ENCODE assay signal across 13 mouse cellular contexts in genomic region chr12:113427339-113427738, GRCm38 (mm10).
DNase-seq lines count a peak whose midpoint lies in the region; ATAC-seq lines count a peak whose summit lies in the region.
"Had no signal": no experiment of that assay in that cellular context is flagged by ENCODE, and none has a peak within 500 bp of the region (broad histone marks: within the 10 kb centered on the region; RNA-seq: fewer than 3 reads in every experiment).

No protein-coding gene starts in this region.

- no peaks in the 10 kb centered on the region for H3K9me3 ChIP-seq in kidney, embryonic 16.5 days (ENCODE audit: low read length)
- H3K9me3 ChIP-seq: limb, embryonic 15.5 days; neural tube, embryonic 15.5 days had no signal

- no peaks in the 10 kb centered on the region for H3K4me1 ChIP-seq in kidney, embryonic 16.5 days (ENCODE audit: insufficient read depth, low read length)
- H3K4me1 ChIP-seq: forebrain, embryonic 15.5 days; limb, embryonic 15.5 days; neural tube, embryonic 15.5 days had no signal

- H3K4me3 ChIP-seq in kidney, embryonic 16.5 days (ENCODE audit: low read length): no peak overlapping the region
- H3K4me3 ChIP-seq: forebrain, embryonic 15.5 days; limb, embryonic 15.5 days; neural tube, embryonic 15.5 days had no signal

- H3K36me3 ChIP-seq in kidney, embryonic 16.5 days (ENCODE audit: insufficient read depth, low read length): no peaks in the 10 kb centered on the region
- H3K36me3 ChIP-seq in splenic B cell, adult 2 months (ENCODE audit: control insufficient read depth, insufficient read depth, low read length, poor library complexity, severe bottlenecking): peaks cover 48% of the 10 kb centered on the region
- H3K36me3 ChIP-seq: forebrain, embryonic 15.5 days; limb, embryonic 15.5 days; neural tube, embryonic 15.5 days had no signal

- H3K27me3 ChIP-seq in kidney, embryonic 16.5 days (ENCODE audit: insufficient read depth, low read length): no peaks in the 10 kb centered on the region
- H3K27me3 ChIP-seq in splenic B cell, adult 2 months (ENCODE audit: control insufficient read depth, insufficient read depth, low read length, poor library complexity, severe bottlenecking): no peaks in the 10 kb centered on the region; the same call in 1 of the 2 replicates
- H3K27me3 ChIP-seq: forebrain, embryonic 15.5 days; limb, embryonic 15.5 days; neural tube, embryonic 15.5 days had no signal

- no peak overlapping the region for H3K27ac ChIP-seq in kidney, embryonic 16.5 days (ENCODE audit: low read length)
- H3K27ac ChIP-seq: forebrain, embryonic 15.5 days; hindbrain, postnatal 0 days; limb, embryonic 15.5 days; neural tube, embryonic 15.5 days had no signal

- DNase-seq in kidney, adult 11 months: peak; percentile 4
- DNase-seq in CD4-positive helper T cell, adult 2 months (ENCODE audit: low read depth, low spot score): peak; percentile 63
- DNase-seq in induced T-regulatory cell, adult 2 months (ENCODE audit: low read depth): peak; percentile 84
- peak; percentile 95 for DNase-seq in splenic B cell, adult 2 months (ENCODE audit: low read depth, low spot score)
- no peak for DNase-seq in cerebellum, postnatal 36 days
- no peak for DNase-seq in layer of hippocampus, adult 9-10 months (ENCODE audit: low spot score)

- no peak overlapping the region for H3K4me2 ChIP-seq in kidney, embryonic 16.5 days (replicated peaks; ENCODE audit: low read depth, low read length)
- H3K4me2 ChIP-seq: forebrain, embryonic 15.5 days; limb, embryonic 15.5 days; midbrain, embryonic 11.5 days; neural tube, embryonic 15.5 days had no signal

- no peak overlapping the region for H3K9ac ChIP-seq in kidney, embryonic 16.5 days (replicated peaks; ENCODE audit: low read length)
- H3K9ac ChIP-seq: forebrain, embryonic 15.5 days; limb, embryonic 15.5 days; neural tube, embryonic 15.5 days had no signal

- 81% methylated on average over 4 of the region's 4 CpGs for WGBS in kidney, embryonic 16.5 days

- ATAC-seq in kidney, embryonic 16.5 days (ENCODE audit: low FRiP score, low TSS enrichment): no peak
- ATAC-seq in erythroid progenitor cell, adult 5-6 weeks (replicated peaks; ENCODE audit: low FRiP score, poor library complexity, severe bottlenecking): no peak
- ATAC-seq: forebrain, embryonic 15.5 days; hindbrain, postnatal 0 days had no signal

Comparison
In these comparisons a context has a peak if more than half of its experiments do, and no peak if none do; other contexts are left out.
1. DNase-seq: peak in kidney, adult 11 months (single experiment), CD4-positive helper T cell, adult 2 months (single experiment), induced T-regulatory cell, adult 2 months (single experiment) and splenic B cell, adult 2 months (single experiment); none in cerebellum, postnatal 36 days (0 of 2) and layer of hippocampus, adult 9-10 months (single experiment).